Mouse (Mus musculus) c-Kit-positive CD71-positive TER-119-negative erythroid progenitor cells, embryonic 14.5 days (primary cell): ENCODE data around the gene Gm17660.
"Not testable (repeated sequence)": the region's sequence is repeated elsewhere in the genome, so short reads cannot be mapped to it uniquely, and the experiment has no call there.

ENCODE experiments used
- DNase-seq: peaks from one replicate; pipeline ENCODE4 v3.0.0-alpha.2; 2013; ENCODE audit warnings: low read depth

Gene Gm17660

DNA sequence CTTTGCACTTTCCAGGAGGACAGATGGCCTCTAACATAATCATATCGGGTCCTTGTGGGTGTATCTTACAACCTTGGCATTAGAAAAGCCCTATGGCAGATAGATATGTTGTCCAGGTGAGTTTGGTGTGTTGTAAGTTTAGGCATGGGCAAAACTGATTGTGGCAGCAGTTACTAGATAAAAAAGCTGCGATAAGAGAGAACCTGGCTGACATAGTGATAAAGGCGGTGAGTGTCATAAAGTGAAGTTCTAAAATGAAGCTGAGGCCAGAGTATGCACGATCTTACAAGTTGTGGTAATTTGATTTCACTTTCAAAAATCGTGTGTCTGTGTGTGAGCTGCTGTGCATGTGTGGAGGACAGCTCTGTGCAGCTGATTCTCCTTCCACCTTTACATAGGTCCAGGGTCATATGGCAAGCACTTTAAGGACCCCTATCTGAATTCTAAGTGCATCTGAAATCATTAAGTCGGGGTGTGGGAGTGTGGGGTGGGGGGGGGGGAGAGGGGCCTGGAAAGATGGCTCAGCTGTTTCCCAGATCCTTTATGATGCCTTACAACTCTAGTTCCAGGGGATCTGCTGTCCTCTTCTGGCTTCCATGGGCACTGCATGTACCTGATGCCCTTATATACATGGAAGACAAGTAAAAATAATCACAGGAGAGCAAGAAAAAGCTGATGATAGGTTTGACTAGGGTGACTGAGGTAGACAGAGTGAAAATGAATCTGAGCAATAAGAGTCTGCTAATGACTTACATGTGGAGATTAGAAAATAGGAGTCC, 38.1 kb downstream of the Gm17660 start:
- DNase-seq, result peak; percentile 44

GRCm38 (mm10) chr5:104036686-104037085, 40.7 kb downstream of the Gm17660 start:
- DNase-seq, result no peak

GRCm38 (mm10) chr5:104035824-104036223, 41.6 kb downstream of the Gm17660 start:
- DNase-seq, result no peak

GRCm38 (mm10) chr5:104035066-104035465, 42.3 kb downstream of the Gm17660 start:
- no peak for DNase-seq

GRCm38 (mm10) chr5:104032434-104033097, 44.8 kb downstream of the Gm17660 start:
- DNase-seq, result no peak

DNA sequence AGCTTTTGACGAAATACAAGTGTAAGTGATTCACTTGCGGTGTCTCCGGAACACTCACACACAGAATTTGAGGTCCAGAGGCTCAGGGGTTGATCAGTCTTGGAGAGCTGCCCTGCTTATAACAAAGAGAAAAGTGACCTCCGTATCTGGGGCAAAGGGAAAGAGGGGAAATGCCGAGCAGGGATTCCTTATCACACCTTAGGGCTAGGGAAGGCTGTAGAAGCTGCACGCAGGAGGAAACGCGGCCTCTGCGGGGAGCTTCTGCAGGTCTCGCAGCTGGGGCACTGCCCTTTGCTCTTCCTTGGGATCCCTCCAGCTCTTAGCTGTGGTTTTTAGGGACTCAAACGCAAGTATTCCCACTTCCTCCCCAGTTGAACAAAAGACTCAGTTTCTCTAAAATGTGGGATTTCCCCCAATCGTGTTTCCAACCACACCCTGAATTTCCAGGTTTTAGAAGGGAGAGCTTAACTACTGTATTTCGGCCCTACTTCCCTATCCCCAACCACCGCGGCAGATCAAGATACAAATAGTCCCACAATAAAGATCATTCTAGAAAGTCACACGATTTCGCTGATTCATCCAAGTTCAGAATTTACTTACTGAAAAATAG, 52.1 kb downstream of the Gm17660 start:
- no peak for DNase-seq

DNA sequence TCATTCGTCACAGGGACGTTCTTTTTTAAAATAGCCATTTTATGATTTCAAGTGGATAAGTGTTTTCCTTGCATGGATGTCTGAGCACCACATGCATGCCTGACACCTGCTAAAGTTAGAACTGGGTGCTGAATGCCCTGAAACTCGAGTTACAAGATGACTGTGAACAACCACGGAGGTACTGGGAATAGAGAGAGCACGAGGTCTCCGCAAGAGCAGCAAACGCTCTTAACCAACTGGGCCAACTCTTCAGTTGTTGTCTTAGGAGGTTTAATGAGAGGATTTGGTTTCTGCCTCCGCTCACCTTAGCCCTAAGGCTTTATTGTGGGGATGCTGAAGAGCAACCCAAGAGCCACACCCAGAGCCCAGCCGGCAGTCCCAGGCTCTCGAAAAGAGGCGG, 52.6 kb downstream of the Gm17660 start:
- no peak for DNase-seq

DNA sequence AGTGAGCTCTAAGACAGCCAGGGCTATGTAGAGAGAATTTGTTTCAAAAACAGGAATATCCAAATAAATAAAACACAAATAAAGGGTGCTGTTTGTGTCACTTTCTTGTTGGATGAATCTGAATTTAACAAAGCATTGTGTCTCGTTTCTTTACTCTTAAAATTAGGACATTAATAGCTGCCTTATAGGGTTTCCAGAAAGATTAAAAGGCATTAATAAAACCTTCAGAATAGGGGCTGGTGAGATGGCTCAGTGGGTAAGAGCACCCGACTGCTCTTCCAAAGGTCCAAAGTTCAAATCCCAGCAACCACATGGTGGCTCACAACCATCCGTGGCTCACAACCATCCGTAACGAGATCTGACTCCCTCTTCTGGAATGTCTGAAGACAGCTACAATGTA, 53.2 kb downstream of the Gm17660 start:
- DNase-seq, result not testable (repeated sequence)

GRCm38 (mm10) chr5:104023289-104024020, 54.0 kb downstream of the Gm17660 start:
- no peak for DNase-seq

- DNase-seq, result no peak
These were observed 54.9 kb downstream of the Gm17660 start for GRCm38 (mm10) chr5:104022558-104022957.

- DNase-seq, result no peak
These were observed 55.6 kb downstream of the Gm17660 start, which contains the start of gene Hsd17b11 for GRCm38 (mm10) chr5:104021597-104022378. Hsd17b11 (minus strand) TSS chr5:104021919.
